Mouse (Mus musculus): ENCODE data around the gene Polr2b.

Polr2b gene

GRCm38 (mm10) chr5:77387414-77387704 lies 77.4 kb downstream of the Polr2b start:
- DNase-seq (ENCODE audit: low spot score), result no peak

GRCm38 (mm10) chr5:77388359-77388758 lies 78.4 kb downstream of the Polr2b start:
- no peak for DNase-seq (ENCODE audit: low spot score)

- no peak for DNase-seq (ENCODE audit: low spot score)
These were observed 80.3 kb downstream of the Polr2b start for GRCm38 (mm10) chr5:77390272-77390671.

DNA sequence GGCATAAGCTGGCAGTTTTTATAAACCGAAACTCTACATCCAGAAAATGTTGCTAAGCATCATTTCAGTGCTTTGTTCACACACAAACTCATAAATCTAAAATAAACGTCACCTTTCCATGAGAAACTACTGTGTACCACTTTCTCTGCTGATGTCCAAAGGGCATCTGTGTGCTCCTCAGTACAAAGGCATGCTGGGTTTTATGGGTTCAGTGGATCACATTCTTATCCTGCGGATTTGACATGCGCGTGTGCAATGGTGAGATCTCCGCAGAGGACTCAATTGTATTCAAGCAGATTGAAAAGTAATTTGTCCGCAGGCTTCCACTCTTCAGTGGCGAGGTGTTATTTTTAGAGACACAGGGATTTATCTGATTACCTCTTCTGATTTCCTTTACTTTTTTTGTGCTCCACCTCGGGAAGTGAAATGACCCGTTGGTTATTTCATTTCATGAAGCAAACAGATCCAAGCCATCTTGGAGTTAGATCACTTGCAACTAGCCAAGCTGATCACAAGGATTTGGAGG lies 83.2 kb downstream of the Polr2b start:
- no peak for DNase-seq (ENCODE audit: low spot score)

DNA sequence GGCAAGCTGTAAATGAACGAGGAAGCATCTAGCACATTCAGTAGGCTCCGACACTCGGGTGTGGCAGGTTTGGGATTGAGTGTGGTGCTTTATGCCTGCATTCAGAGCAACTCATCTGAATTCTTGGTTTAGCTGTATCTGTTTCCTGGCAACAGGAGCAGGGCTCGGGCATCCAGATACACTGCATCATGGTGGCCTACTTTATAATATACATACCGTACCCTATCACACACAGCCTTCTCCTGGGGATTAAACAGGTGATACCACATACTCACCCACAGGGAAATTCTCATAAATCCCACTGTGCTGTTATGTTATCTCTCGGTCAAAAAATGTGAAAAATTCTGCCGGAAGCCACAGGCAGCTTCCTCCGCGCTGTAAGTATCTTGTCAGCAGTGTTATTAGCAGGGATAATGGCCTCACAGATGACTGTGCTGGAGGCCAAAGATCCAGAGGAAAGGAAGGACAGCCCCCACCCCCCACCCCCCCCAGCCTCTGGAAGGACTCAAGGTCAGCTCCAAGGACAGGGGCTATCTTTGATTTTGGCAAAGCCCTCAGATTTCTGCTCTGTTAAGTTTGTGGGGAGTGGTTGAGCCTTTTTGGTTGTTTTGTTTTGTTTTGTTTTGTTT lies 84.2 kb downstream of the Polr2b start:
- DNase-seq (ENCODE audit: low spot score), result no peak

GRCm38 (mm10) chr5:77398285-77399057 lies 88.5 kb downstream of the Polr2b start:
- no peak for DNase-seq (ENCODE audit: low spot score)
